Mouse (Mus musculus) urinary bladder, postnatal 25 days (tissue): Measurements from ENCODE around the gene Uspl1.

Experiments
- DNase-seq: peaks from one replicate; pipeline ENCODE4 v3.0.0; 2022; ENCODE audit warnings: low spot score

The Uspl1 gene

DNA sequence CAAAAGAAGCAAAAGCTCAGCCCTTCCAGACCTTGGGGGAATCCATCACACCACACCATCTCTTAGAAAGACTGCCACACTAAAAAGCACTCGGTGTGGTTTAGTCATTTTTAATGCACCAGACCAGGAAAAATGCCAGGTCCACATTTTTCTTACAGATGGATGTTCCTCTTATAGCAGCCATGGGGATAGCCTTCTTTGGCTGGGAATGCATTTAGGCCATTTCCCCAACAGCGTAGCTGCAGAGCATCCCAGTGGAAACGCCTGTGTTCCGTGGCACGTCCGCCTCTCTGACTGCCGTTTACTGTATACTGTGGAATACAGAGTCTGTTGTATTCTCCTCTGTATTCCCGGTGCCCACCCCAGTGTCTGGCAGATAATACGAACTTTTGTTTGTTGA lies 15.3 kb upstream of the Uspl1 start:
- DNase-seq, result no peak

DNA sequence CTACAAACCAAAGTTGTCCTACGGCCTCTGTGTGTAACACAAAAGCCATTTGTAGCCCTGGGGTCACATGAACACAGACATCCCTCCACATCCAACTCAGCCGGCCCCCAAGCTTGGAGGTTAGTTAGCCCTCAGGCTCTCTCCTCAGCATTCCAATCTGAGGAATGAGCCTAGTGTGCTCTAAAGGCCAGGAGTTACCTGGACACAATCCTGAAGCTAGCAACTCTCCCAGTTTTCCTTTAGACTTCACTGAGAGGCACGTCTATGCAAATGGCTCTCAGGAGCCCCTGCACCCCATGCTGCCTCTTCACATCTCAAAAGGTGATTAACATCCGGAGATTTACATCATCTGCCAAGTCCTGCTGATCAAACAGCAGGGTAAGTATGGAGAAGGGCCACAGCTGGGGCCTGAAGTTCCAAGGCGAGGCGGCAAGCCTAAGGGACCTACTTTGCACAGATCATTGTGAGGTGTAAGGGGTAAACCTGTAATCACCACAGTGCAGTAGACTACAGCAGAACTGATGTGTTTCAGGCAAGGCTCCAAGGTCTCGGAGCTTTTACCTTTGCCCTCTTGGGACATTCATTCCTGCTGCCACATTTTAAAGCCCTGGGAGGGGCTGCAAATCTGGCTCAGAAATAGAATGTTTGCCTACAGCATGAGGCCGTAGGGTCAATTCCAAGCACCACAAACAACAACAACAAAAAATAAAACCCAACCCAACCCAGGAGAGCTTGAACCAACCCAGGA lies 13.1 kb upstream of the Uspl1 start:
- no peak for DNase-seq

DNA sequence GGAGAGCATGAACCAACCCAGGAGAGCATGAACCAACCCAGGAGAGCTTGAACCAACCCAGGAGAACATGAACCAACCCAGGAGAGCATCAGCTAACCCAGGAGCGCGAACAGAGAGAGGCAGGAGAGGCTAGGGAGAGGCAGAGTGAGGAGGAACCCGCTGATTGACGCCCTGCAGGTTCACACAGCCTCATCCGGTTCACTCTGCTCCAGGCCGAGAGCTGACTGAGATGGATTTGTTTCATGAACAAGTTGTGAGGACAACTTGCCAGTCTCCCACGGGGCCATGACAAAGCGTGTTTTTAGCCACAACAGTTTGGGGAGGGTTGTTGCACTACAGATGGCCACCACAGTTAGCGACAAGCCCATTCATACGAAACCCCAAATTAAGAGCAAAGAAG lies 11.9 kb upstream of the Uspl1 start:
- DNase-seq, result no peak

DNA sequence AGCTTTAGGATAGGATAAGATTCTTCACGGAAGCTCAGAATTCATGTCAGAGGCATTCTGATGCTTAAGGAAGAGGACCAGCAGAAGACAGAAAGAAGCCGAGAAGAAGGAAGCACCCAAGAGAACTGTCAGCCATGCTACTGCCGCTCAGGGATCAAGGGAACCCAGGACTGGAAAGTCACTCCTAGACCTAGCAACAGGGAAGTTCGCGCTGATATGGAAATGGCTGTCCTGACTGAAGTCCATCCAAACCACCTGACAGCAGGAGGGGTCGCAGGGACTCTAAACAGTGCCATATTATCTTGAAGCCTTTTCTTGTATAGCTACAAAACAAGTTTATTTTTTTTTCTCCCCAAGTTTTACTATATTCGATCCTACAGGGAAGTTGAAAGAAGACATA lies 9.6 kb upstream of the Uspl1 start:
- DNase-seq, result no peak

DNA sequence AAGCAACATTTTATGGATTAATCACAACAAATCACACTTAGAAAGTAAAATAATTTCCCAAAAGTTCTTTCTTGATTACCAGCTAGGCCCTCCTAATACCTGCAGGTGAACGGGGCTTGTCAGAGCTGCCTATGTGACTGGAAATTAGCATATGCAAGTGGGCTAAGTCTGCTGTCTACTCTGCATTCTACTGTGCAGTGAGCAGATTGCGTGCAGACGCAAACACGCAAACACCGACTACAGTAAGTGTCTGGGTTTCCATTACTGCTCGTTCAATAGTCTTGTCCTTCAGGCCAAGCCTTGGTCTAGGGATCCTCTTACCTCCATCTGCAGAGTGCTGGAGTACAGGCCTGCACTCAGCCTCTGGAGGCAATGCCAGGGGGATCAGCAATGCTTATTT lies 8.4 kb upstream of the Uspl1 start:
- no peak for DNase-seq

DNA sequence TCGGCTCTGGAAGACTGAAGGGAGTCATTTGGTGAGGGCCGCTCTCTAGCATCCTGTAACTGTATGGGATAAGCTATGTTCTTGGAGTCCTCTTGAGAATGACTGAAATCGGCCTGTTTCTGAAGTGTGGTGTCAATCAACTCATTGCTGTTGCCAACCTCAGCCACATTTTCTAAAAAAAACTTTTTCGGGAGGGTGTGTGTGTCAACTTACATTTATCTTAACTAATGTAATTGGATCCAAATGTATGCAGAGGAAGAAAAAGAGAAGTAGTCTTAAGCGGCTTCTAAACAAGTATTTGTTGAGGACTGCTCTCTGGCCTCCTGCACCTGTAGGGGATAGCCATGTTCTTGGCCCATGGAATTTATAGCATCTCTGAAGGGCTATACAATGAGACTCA lies 6.1 kb upstream of the Uspl1 start:
- DNase-seq, result no peak

DNA sequence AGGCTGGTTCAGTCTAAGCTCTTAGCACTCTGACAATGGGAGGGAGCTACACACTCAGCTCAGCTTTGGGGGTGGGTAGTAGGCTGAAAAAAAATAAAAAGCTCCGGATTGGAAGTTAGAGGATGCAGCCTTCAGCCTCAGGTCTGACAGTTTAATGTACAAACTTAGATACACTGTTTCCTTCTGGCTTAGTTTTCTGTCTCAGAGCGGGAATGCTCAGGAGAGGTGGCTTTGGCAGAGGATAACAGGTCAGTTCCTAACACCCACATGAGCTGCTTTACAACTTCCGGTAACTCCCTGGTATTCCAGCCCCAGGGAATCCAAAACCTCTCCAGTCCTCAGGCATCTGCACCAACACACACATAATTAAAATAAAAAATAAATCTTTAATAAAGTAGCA lies 4.3 kb upstream of the Uspl1 start:
- DNase-seq, result no peak

DNA sequence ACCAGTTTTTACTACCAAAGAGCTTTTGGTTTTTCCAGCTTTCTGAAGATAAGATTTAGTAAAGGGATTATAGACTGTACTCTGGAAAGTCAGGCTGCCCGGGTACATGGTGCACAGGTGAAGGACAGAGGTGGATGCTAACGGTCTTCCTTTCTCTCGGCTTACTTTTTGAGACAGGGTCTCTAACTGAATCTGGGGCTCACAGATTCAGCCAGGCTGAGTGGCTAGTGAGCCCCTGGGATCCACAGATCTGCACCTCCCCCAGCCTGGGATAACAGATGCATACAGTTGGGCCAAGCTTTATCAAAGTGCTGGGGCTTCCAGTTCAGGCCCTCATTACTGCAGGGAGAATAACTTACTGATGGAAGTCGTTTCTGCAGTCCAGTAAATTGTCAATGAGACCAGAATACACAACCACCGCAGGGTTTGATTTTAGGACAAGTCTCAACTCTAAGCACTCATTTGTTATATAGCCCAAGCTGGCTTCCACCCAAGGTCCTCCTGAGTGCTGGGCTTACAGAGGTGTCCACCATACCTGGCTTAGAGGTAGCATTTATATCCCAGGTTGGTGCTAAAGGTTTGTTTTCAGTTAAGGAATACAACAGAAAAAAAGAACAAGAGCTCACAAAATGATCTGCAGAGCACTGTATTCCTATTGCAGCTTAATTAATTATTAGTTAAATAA lies 1.8 kb upstream of the Uspl1 start:
- no peak for DNase-seq

DNA sequence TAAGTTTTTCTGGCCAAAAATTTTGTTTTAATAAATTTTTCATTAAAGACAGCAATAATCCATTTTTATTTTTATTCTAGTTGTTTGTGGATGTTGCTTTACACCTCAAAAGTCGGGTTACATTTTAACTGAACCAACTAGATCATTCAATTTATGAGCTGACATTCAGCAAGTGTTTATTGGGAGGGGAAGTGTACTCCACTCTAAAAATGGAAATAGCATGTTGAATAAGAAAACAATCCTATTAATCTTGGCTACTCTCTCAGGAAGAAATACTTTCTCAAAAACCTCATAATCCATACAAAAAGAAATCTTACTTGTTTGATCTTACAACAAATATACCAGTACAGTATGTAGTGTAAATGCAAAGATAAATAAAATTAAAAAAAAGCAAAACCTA lies 1.0 kb upstream of the Uspl1 start:
- DNase-seq, result no peak

DNA sequence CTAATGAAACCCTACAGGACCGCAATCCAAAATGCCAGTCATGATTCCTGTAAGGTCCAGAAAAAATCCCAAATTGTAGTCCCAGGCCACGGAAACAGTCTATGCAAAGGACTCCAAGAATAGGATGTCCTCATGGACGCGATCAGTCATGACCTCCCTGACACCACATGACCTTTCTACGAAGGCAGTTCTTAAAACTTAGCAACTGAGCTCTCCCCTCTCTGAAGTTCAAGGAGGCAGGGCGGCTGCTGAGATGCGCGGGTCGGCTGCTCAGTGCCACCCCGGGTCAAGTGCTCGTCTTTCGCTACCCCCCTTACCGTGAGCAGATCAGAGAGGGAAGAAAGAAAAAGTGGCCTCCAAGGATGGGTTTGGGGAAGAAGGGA lies 438 bp upstream of the Uspl1 start:
- no peak for DNase-seq

DNA sequence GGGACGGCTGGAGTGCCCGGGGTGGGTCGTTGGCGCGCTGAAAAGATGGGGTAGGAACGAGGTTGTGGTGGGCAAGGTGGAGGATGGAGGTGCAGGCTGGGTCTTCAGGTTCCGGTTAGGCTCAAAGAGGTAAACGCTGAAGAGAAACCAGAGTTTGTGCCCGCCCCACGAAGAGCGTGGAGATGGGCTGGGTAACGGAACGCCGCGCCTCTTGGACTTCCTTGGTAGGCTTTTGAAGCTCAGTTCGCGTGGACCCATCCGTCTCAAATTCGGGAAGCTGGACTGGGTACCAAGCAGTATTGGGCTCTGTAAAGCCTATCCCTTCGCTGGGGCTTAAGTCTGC lies 665 bp downstream of the Uspl1 start:
- peak; percentile 34 for DNase-seq

DNA sequence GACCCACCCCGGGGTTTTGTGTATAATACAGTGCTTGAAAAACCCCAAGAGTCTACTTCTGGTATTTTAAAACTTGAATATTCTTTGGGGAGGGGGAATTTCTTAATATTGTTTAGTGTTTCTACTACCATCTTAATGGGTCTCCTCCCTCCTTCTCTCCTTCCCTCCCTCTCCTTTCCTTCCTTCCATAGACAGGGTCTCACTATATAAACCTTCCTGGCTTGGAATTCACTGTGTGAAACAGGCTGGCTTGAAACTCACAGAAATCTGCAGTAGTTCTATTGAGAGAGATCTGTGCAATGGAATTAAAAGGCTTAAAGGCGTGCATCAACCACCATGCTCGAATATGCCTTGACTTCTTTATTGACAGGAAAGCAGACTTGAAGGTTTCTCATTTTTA lies 1.7 kb downstream of the Uspl1 start:
- DNase-seq, result no peak

DNA sequence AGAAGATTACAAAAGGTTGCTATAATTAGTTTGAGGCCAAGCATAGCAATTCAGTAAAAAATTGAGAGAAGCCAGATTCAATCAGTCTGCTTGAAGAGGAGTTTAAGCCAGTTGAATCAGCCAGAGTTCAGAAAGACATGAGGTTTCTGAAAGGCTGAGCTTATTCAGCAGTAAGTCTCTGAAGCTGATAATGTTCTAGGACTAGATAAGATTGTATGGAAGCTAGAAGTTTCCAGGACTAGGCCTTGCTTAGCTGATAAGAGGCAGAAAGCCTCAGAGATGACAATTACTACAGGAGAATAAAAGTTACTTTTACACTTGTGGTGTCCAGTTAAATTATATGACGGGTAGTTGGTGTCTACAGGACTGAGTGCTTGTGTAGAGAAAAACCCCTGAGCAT lies 6.0 kb downstream of the Uspl1 start:
- DNase-seq, result no peak

DNA sequence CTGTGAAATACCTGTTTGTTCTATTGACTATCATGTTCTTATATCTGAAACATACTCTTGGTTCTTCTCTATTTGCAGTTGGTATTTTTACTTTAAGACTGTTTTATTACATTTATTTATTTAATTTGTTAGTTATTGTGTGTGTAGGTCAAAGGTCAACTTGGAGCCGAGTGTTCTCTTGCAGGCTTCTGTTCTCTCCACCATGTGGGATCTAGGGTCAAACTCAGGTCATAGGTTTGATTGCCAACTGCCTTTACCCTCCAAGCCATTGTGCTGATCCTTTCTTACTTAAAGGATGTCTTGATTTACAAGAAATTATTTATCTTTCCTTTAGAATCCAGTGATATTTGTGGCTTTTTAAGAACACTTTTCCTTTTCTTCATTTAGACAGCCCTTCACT lies 12.5 kb downstream of the Uspl1 start:
- DNase-seq, result no peak

DNA sequence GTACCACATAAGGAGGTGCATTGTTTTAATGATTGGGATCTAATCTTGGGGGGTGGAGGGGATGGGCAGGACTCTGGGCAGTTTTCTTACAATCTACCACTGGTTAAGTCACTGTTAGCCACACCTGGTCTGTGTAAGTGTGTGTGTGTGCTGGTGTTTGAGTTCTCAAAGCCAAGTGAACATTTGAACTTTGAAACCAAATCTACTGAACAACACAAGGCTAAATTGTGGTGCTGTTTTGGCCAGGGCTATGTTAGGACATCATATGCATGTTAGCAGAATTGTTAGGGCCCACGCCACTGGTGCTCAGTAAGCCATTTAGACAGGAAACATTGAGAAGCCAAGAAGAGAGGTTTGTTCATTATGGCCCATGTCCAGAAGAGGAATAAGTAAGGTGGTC lies 14.6 kb downstream of the Uspl1 start:
- no peak for DNase-seq

DNA sequence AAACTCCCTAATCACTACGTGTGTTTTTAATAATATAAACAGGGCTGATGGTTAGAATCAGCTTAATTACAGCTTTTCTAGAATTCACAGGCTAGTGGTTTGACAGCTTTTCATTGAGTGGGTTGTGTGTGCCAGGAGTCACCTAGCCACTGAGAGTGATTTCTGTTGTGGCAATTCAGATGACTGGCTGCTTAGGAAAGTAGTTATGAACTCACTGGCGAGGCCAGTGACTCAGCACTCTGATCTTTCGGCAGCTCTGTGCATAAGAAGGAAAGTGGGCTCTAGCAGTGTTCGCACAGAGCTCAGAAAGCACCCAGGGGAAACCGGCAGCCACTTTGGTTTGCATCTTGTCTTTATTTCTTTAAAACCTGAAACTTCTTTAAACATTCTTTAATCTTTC lies 18.8 kb downstream of the Uspl1 start:
- DNase-seq, result no peak

DNA sequence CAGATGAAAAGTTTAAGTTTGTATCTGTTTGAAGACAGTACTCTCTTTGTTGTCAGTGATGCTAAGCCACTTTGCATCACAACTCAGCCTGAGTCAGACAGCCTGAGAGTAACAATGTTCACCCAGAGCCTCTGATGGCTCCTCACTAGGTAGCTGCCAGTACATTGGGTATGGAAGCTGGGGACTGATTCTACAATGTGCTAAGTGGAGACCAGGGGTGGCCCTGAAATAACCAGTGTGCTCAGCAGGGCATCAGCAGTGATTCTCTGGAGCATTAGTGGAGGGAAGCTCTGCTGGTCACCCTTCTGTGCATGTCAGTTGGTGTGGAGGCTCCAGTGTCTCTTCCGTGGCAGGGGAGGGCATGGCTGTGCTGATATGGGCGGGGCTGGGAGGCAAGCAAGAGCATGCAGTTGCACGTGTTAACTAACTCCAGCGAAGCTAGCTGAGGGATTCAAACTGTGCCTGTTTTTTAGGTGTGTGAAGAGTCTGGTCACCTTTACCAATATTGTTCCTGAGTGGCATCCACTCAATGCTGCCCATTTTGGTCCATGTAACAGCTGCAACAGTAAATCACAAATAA lies 19.7 kb downstream of the Uspl1 start:
- no peak for DNase-seq

DNA sequence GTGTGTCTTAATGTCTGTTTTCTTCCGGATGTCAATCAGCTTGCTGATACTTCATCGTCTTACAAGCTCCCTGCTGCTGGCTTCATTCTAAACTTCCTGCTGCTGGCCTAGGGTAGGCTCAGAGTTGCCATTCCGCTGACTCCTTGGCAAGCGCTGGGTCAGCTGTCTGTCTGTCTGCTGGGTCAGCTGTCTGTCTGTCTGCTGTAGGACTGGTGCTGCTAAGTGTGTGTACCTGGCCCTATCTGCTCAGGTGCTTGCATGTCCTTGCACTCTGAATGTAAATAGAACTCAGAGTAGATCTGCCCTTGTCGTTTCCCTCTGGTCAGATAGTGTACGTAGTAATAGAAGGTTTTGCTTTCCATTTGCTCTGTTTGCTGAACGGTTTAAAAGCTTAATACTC lies 20.7 kb downstream of the Uspl1 start:
- DNase-seq, result no peak

DNA sequence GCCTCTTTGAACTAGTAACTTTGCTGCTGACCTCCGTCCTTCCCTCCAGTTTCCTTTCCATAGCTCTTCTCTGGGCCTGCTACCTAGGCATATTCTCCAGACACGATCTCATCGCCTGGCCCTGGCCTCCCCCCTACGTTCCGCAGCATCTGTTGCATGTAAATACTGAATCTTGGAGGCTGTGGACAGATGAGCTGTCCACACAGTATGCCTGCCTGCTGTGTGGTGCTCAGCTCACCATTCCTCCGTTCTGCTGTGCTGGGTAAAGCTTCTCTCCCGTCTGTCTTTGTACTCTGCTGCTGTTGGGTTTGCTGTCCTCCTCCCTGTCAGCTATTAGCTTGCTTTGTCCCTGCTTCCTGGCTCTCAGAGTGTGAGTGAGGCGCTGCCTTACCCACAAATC lies 21.1 kb downstream of the Uspl1 start:
- no peak for DNase-seq

DNA sequence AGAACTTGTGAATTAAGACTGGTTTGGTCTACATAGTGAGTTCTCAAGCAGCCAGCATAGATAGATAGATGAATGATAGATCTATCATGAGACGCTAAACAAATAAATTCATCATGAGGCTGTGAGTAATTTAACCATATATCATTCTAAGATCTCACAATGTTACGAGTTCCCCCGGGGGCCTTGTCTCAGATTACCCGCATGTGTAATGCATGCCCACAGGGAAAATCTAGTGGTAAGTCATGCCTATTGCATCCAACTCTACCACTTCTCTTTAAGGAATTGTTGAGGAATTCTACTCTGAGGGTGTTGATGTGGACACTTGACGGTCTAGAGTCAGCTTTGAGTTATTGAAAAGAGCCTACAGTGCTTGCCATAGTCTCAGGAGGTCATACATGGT lies 22.1 kb downstream of the Uspl1 start:
- no peak for DNase-seq

DNA sequence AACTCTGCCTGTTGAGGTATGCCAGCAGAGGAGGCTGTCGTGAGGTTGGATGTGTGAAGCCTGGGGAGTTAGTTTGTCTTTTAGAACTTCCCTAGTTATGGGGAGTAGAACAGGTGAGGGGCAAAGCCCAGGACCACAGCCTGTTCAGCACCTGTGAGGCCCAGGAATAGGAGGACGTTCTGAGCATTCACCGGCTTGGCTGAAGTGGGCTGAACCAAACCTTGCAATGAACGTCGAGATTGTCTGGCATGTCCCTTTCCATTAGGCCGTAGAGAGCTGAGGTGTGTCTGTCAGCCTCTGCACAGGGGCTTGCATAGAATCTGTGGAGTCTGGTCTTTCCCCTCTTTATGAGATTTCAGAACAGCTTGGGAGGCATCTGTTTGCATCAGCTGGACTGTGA lies 23.5 kb downstream of the Uspl1 start:
- DNase-seq, result no peak

DNA sequence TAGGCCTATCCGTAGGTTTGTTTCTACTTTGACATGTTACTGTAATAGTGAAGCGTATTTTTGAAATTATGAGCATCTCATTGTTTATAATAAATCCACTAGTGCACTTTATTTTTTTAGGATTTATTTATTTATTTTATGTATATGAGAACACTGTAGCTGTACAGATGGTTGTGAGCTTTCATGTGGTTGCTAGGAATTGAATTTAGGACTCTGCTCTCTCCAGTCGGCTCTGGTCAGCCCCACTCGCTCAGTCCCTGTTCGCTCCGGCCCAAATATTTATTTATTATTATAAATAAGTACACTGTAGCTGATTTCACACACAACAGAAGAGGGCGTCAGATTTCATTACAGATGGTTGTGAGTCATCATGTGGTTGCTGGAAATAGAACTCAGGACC lies 24.6 kb downstream of the Uspl1 start:
- no peak for DNase-seq

DNA sequence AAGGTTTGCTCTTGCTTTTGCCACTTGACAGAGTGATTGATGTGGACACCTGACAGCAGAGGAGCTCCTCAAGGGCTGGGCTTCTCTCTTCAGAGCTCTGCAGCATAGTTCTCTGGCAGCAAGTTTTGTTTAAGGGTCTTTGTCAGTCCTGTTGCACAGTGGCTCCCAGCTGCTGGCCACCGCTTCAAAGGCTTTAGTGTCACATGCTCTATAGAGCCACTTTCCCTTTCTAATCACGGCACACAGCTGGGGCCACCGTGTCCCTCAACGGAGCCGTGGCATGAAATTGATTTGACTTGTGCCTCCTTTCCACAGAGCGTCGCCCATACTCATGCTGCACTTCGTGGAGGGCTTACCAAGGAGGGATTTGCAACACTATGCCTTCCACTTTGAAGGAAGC lies 25.2 kb downstream of the Uspl1 start:
- no peak for DNase-seq

DNA sequence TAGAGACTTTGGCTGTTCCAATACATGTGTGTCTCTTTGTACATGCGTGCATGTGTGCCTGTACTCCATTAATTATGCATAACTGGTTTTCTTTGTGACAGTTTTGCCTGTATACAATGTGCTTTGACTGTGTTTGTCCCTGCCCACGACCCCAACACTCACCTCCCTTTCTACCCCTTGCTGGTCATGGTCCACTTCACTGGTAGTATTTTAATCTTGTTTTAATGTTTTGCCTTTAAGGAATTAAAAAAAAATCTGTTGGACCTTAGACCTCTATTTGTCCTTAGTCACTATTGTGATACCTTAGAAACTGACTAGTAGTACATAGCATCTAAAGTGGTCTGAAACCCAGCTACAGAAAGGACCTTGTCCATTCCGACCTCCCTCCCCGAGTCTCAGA lies 26.9 kb downstream of the Uspl1 start:
- no peak for DNase-seq
